Mouse (Mus musculus): Measurements from ENCODE around the gene E130116L18Rik.

GRCm38 (mm10) chr5:25211872-25212271, 11.1 kb downstream of the E130116L18Rik start:
- TF ChIP-seq GATA1 (IDR thresholded peaks at IDR 0.05; ENCODE audit: low read length) (no peak), TAL1 (IDR thresholded peaks at IDR 0.05; ENCODE audit: low read length) (no peak)
